Mouse (Mus musculus): ENCODE measurements around the gene Uqcc1.

Gene Uqcc1

GRCm38 (mm10) chr2:155929531-155930442 lies at the start of gene Uqcc1:
Gene Uqcc1 (minus strand): TSS chr2:155930310.
- DNase-seq: peak; percentile 97

- peak; percentile 48 to 62 for DNase-seq
These were observed 49.4 kb upstream of the Uqcc1 start for GRCm38 (mm10) chr2:155979328-155979991.

- DNase-seq: no peak
These were observed 44.1 kb upstream of the Uqcc1 start for GRCm38 (mm10) chr2:155974087-155974731.

- no peak for DNase-seq
These were observed 43.2 kb upstream of the Uqcc1 start for GRCm38 (mm10) chr2:155973348-155973747.

GRCm38 (mm10) chr2:155962991-155963390 lies 32.9 kb upstream of the Uqcc1 start:
- DNase-seq: peak in 1 of 2 experiments; percentile 21

- DNase-seq: no peak
These were observed 31.8 kb upstream of the Uqcc1 start for GRCm38 (mm10) chr2:155961862-155962261.

GRCm38 (mm10) chr2:155959981-155960380 lies 29.9 kb upstream of the Uqcc1 start:
- peak; percentile 55 to 76 for DNase-seq

GRCm38 (mm10) chr2:155956134-155957059 lies 26.3 kb upstream of the Uqcc1 start, which contains the start of gene Cep250:
Gene Cep250 (plus strand): TSS chr2:155956458.
- DNase-seq: peak; percentile 91 to 96

- DNase-seq: peak; percentile 83 to 88
These were observed 21.9 kb upstream of the Uqcc1 start for GRCm38 (mm10) chr2:155952006-155952405.

- no peak for DNase-seq
These were observed 19.3 kb upstream of the Uqcc1 start for GRCm38 (mm10) chr2:155949362-155949761.

- DNase-seq: peak in 1 of 2 experiments; percentile 10
These were observed 17.4 kb upstream of the Uqcc1 start for GRCm38 (mm10) chr2:155947390-155948002.

GRCm38 (mm10) chr2:155946499-155946898 lies 16.4 kb upstream of the Uqcc1 start:
- DNase-seq: no peak

- peak; percentile 60 to 67 for DNase-seq
These were observed 16.0 kb upstream of the Uqcc1 start for GRCm38 (mm10) chr2:155946069-155946468.

- no peak for DNase-seq
These were observed 15.5 kb upstream of the Uqcc1 start for GRCm38 (mm10) chr2:155945580-155945979.

GRCm38 (mm10) chr2:155945124-155945523 lies 15.0 kb upstream of the Uqcc1 start, which contains the start of gene Gdf5:
Gene Gdf5 (minus strand): TSS chr2:155945367.
- DNase-seq: no peak

GRCm38 (mm10) chr2:155944685-155945084 lies 14.6 kb upstream of the Uqcc1 start:
- no peak for DNase-seq

- no peak for DNase-seq
These were observed 13.4 kb upstream of the Uqcc1 start for GRCm38 (mm10) chr2:155943463-155943862.

GRCm38 (mm10) chr2:155941697-155942442 lies 11.8 kb upstream of the Uqcc1 start:
- DNase-seq: peak in 1 of 2 experiments; percentile 21

- DNase-seq: no peak
These were observed 10.6 kb upstream of the Uqcc1 start, which contains the start of gene Gm15557 for GRCm38 (mm10) chr2:155940681-155941080. Gene Gm15557 (plus strand): TSS chr2:155940728.

- peak in 1 of 2 experiments; percentile 8 for DNase-seq
These were observed 9.9 kb upstream of the Uqcc1 start for GRCm38 (mm10) chr2:155939897-155940529.

Data from kidney, postnatal 25 days (tissue).